Mouse (Mus musculus): ENCODE data around the gene Gm17469.
"Not testable (repeated sequence)": the region's sequence is repeated elsewhere in the genome, so short reads cannot be mapped to it uniquely, and the experiment has no call there.

The Gm17469 gene

DNA sequence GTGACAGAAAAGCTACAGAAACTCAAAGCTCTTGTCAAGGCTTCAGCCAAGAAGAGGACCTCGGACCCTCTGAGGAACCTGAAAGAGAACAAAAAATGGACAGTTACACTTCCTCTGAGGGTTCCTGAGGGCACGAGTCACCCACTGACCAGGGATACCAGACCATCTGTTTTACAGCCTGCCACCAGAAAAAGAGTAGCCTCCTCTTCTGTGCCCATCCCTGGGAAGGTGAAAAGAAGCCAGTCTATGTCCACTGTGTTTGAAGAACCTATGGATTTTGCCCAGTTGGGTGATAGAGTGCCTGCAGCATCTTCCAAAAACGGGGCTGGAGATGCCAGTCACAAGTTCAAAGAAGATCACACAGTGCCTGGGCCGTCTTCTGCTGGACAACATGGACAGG is at the start of gene Gm17469:
Gm17469 (plus strand) TSS at position 301 of the 400 bp plus-strand sequence.
- not testable (repeated sequence) for DNase-seq (ENCODE audit: low spot score in 2 of 2)

All from right cerebral cortex, postnatal 10 days (tissue).